Mouse (Mus musculus): Measurements from ENCODE around the gene Xpc. TPM values are rescaled to one million over a fixed set of nuclear protein-coding genes. Genes with fewer than 3 reads are reported as not detected.
"Not testable (repeated sequence)": the region's sequence is repeated elsewhere in the genome, so short reads cannot be mapped to it uniquely, and the experiment has no call there.

The Xpc gene
- total RNA-seq, 2 experiments from 2014 or later: 10.4 to 25.1 TPM

- 0 out of 2 replicates have a peak, but pooled peaks have one; percentile 15 for ATAC-seq (replicated peaks; ENCODE audit: low FRiP score, low TSS enrichment, poor library complexity, severe bottlenecking)
Measured at GRCm38 (mm10) chr6:91474441-91475190, 41.1 kb downstream of the Xpc start.

- peak; percentile 36 for ATAC-seq (replicated peaks; ENCODE audit: low FRiP score, low TSS enrichment, poor library complexity, severe bottlenecking)
Measured at GRCm38 (mm10) chr6:91473805-91474440, 41.8 kb downstream of the Xpc start.

- ATAC-seq (replicated peaks; ENCODE audit: low FRiP score, low TSS enrichment, poor library complexity, severe bottlenecking): peak; percentile 85
Measured at GRCm38 (mm10) chr6:91472868-91473804, 42.6 kb downstream of the Xpc start, which contains the start of the genes Chchd4 and Tmem43. Gene Chchd4 (minus strand): TSS chr6:91473546. Gene Tmem43 (plus strand): TSS chr6:91473703.

- no peak for ATAC-seq (replicated peaks; ENCODE audit: low FRiP score, low TSS enrichment, poor library complexity, severe bottlenecking)
Measured at GRCm38 (mm10) chr6:91472319-91472718, 43.4 kb downstream of the Xpc start.

- not testable (repeated sequence) for ATAC-seq (replicated peaks; ENCODE audit: low FRiP score, low TSS enrichment, poor library complexity, severe bottlenecking)
Measured at GRCm38 (mm10) chr6:91471427-91471826, 44.3 kb downstream of the Xpc start.

- ATAC-seq (replicated peaks; ENCODE audit: low FRiP score, low TSS enrichment, poor library complexity, severe bottlenecking): no peak
Measured at GRCm38 (mm10) chr6:91470712-91471111, 45.0 kb downstream of the Xpc start.

GRCm38 (mm10) chr6:91467106-91467505 lies 48.6 kb downstream of the Xpc start:
- no peak for ATAC-seq (replicated peaks; ENCODE audit: low FRiP score, low TSS enrichment, poor library complexity, severe bottlenecking)

- no peak for ATAC-seq (replicated peaks; ENCODE audit: low FRiP score, low TSS enrichment, poor library complexity, severe bottlenecking)
Measured at GRCm38 (mm10) chr6:91465756-91466155, 49.9 kb downstream of the Xpc start.

GRCm38 (mm10) chr6:91459471-91459870 lies 56.2 kb downstream of the Xpc start:
- 0 out of 2 replicates have a peak, but pooled peaks have one; percentile 57 for ATAC-seq (replicated peaks; ENCODE audit: low FRiP score, low TSS enrichment, poor library complexity, severe bottlenecking)

GRCm38 (mm10) chr6:91454546-91454945 lies 61.1 kb downstream of the Xpc start:
- no peak for ATAC-seq (replicated peaks; ENCODE audit: low FRiP score, low TSS enrichment, poor library complexity, severe bottlenecking)

- ATAC-seq (replicated peaks; ENCODE audit: low FRiP score, low TSS enrichment, poor library complexity, severe bottlenecking): no peak
Measured at GRCm38 (mm10) chr6:91452056-91452455, 63.6 kb downstream of the Xpc start.

GRCm38 (mm10) chr6:91449472-91450225 lies 66.0 kb downstream of the Xpc start:
- ATAC-seq (replicated peaks; ENCODE audit: low FRiP score, low TSS enrichment, poor library complexity, severe bottlenecking): no peak

GRCm38 (mm10) chr6:91445316-91445715 lies 70.4 kb downstream of the Xpc start:
- ATAC-seq (replicated peaks; ENCODE audit: low FRiP score, low TSS enrichment, poor library complexity, severe bottlenecking): no peak

GRCm38 (mm10) chr6:91441145-91441662 lies 74.5 kb downstream of the Xpc start:
- ATAC-seq (replicated peaks; ENCODE audit: low FRiP score, low TSS enrichment, poor library complexity, severe bottlenecking): peak; percentile 54

- peak; percentile 97 for ATAC-seq (replicated peaks; ENCODE audit: low FRiP score, low TSS enrichment, poor library complexity, severe bottlenecking)
Measured at GRCm38 (mm10) chr6:91440474-91441144, 75.1 kb downstream of the Xpc start.
